Mouse (Mus musculus) embryo, embryonic 11.5 days (tissue): ENCODE measurements at regions not wholly inside any gene's neighbourhood (a gene's known extent, or its start where the extent isn't known, plus 50 kb on each side); places are given as distances from the start of the nearest gene placed in this dataset.
A peak's percentile ranks its signal among the peaks of the same experiment; 100 is the strongest.

Experiments
- DNase-seq: peaks from one replicate; pipeline ENCODE4 v3.0.0-alpha.2; 2012; ENCODE audit warnings: low read depth, low spot score

- DNase-seq: no peak
Observed at GRCm38 (mm10) chr12:79883651-79884050, 229.2 kb downstream of the Zfp36l1 start.

GRCm38 (mm10) chr12:79880751-79881261 lies 232.0 kb downstream of the Zfp36l1 start:
- no peak for DNase-seq

- DNase-seq: no peak
Observed at GRCm38 (mm10) chr12:79880346-79880745, 232.5 kb downstream of the Zfp36l1 start.

GRCm38 (mm10) chr12:79879918-79880273 lies 232.9 kb downstream of the Zfp36l1 start:
- no peak for DNase-seq

- DNase-seq: peak; percentile 59
Observed at GRCm38 (mm10) chr12:79879093-79879917, 233.5 kb downstream of the Zfp36l1 start.

- DNase-seq: no peak
Observed at GRCm38 (mm10) chr12:79878766-79879092, 234.1 kb downstream of the Zfp36l1 start.

- DNase-seq: no peak
Observed at GRCm38 (mm10) chr12:79878163-79878562, 234.7 kb downstream of the Zfp36l1 start.

- DNase-seq: no peak
Observed at GRCm38 (mm10) chr12:79874333-79874732, 238.5 kb downstream of the Zfp36l1 start.

GRCm38 (mm10) chr12:79865179-79865552 lies 247.6 kb downstream of the Zfp36l1 start:
- no peak for DNase-seq

- no peak for DNase-seq
Observed at GRCm38 (mm10) chr12:79864346-79865178, 248.3 kb downstream of the Zfp36l1 start.
